Mouse (Mus musculus): ENCODE measurements around the gene Rapgef1.

DNA sequence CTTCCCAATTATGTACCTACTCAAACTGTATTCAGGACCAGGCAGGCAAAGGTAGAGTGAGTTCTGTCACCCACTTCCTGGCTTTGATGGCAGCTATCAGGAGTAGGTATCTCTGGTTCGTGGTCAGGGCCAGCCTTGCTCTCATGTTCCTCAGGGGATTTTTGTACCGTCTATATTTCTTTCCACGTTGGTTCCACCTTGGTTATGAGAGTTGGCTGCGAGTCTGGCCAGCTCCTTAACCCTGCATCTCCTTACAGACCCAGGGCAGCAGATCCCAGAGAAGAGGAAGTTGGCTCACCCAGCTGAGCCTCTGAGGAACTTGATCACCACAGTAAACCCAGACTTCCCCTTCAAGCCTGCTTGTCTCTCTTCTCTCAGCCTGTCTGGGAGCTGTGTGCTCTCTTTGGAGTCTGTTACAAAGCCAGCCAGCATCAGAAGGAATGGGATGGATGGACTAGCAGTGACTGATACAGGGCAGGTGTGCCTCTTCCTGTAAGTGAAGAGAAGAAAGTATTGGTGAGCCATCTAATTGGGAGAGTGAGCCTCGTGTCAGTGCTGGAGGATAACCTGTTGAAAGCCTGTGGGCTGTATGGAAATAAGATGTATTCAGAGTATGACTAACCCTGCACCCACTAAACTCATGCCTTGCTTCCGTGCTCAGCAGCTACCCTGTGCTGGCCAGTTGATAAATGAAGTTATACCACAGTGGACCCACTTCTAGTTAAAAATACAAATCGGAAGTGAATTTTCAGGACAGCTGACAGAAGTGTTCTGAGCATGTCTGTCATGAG, 53.4 kb downstream of the Rapgef1 start:
- no peak for TF ChIP-seq CTCF (IDR thresholded peaks at IDR 0.05; ENCODE audit: insufficient read depth, low read depth, low read length)
- TF ChIP-seq POLR2A (IDR thresholded peaks at IDR 0.05; ENCODE audit: insufficient read depth, low read depth, low read length), result no peak
